Mouse (Mus musculus) heart, postnatal 0 days (tissue): ENCODE results near the gene Cdkl1.

ENCODE experiments used
- CTCF ChIP-seq: IDR thresholded peaks from 2 replicates; pipeline ENCODE4 v1.5.1; 2016; ENCODE audit warnings: antibody characterized with exemption, control low read depth, low read depth
- EP300 ChIP-seq: IDR thresholded peaks from 2 replicates; pipeline ENCODE4 v1.6.1; 2016; ENCODE audit warnings: antibody characterized with exemption, low read depth

- no peak for TF ChIP-seq EP300
- TF ChIP-seq CTCF, result no peak
Observed at GRCm38 (mm10) chr12:69756015-69756414, 35.1 kb downstream of the Cdkl1 start.
